Mouse (Mus musculus): ENCODE results near the gene Ten1. TPM values are rescaled to one million over a fixed set of nuclear protein-coding genes. Genes with fewer than 3 reads are reported as not detected.

Gene Ten1
- polyA plus RNA-seq, 1 experiment from 2014 or later = 88.8 TPM

- Histone ChIP-seq H3K9ac (ENCODE audit: low read length) (no peak overlapping the region), H3K4me2 (ENCODE audit: low read length) (no peak overlapping the region), H3K27me3 (replicated peaks; ENCODE audit: control insufficient read depth, insufficient read depth, low read length) (no peaks in the 10 kb centered on the region), H3K4me1 (replicated peaks; ENCODE audit: control insufficient read depth, insufficient read depth, low read length) (no peaks in the 10 kb centered on the region), H3K4me3 (ENCODE audit: low read depth, low read length) (no peak overlapping the region), H3K9me3 (ENCODE audit: control insufficient read depth, low read length) (no peaks in the 10 kb centered on the region), H3K27ac (ENCODE audit: low read depth) (no peak overlapping the region), H3K36me3 (ENCODE audit: control insufficient read depth, insufficient read depth, low read length) (peaks cover 61% of the 10 kb centered on the region)
- DNase-seq (ENCODE audit: low spot score) = no peak
- WGBS = 60% methylated on average over 11 of the region's 11 CpGs
- no peak for ATAC-seq (replicated peaks; ENCODE audit: low FRiP score, low TSS enrichment, low read depth)
Measured at GRCm38 (mm10) chr11:116187226-116187930, 11.3 kb upstream of the Ten1 start.

GRCm38 (mm10) chr11:116194619-116195018 is 4.0 kb upstream of the Ten1 start:
- no peaks in the 10 kb centered on the region for H3K9me3 ChIP-seq (ENCODE audit: control insufficient read depth, low read length)
- H3K4me2 ChIP-seq (ENCODE audit: low read length) = no peak overlapping the region
- no peak overlapping the region for H3K9ac ChIP-seq (ENCODE audit: low read length)
- peaks cover 17% of the 10 kb centered on the region for H3K36me3 ChIP-seq (ENCODE audit: control insufficient read depth, insufficient read depth, low read length)
- H3K27me3 ChIP-seq (replicated peaks; ENCODE audit: control insufficient read depth, insufficient read depth, low read length) = no peaks in the 10 kb centered on the region
- DNase-seq (ENCODE audit: low spot score) (no peak), ATAC-seq (replicated peaks; ENCODE audit: low FRiP score, low TSS enrichment, low read depth) (no peak)
- H3K4me1 ChIP-seq (replicated peaks; ENCODE audit: control insufficient read depth, insufficient read depth, low read length) = 0 out of 2 replicates have a peak, but pooled peaks cover 10% of the 10 kb centered on the region
- no peak overlapping the region for H3K27ac ChIP-seq (ENCODE audit: low read depth)
- no peak overlapping the region for H3K4me3 ChIP-seq (ENCODE audit: low read depth, low read length)
- WGBS = 91% methylated on average over 8 of the region's 8 CpGs

- 64% methylated on average over 5 of the region's 5 CpGs for WGBS
- H3K27ac ChIP-seq (ENCODE audit: low read depth) = no peak overlapping the region; the same call in 1 of the 2 replicates
- 0 out of 2 replicates have a peak, but pooled peaks cover 12% of the 10 kb centered on the region for H3K4me1 ChIP-seq (replicated peaks; ENCODE audit: control insufficient read depth, insufficient read depth, low read length)
- no peak for ATAC-seq (replicated peaks; ENCODE audit: low FRiP score, low TSS enrichment, low read depth)
- H3K4me3 ChIP-seq (ENCODE audit: low read depth, low read length) = no peak overlapping the region
- no peak for DNase-seq (ENCODE audit: low spot score)
- peaks cover 11% of the 10 kb centered on the region; the same call in 1 of the 2 replicates for H3K36me3 ChIP-seq (ENCODE audit: control insufficient read depth, insufficient read depth, low read length)
- no peaks in the 10 kb centered on the region for H3K27me3 ChIP-seq (replicated peaks; ENCODE audit: control insufficient read depth, insufficient read depth, low read length)
- H3K9ac ChIP-seq (ENCODE audit: low read length) = no peak overlapping the region
- no peaks in the 10 kb centered on the region for H3K9me3 ChIP-seq (ENCODE audit: control insufficient read depth, low read length)
- no peak overlapping the region for H3K4me2 ChIP-seq (ENCODE audit: low read length)
Measured at GRCm38 (mm10) chr11:116195252-116195651, 3.4 kb upstream of the Ten1 start.

GRCm38 (mm10) chr11:116196336-116196735 is 2.3 kb upstream of the Ten1 start:
- no peak overlapping the region for H3K4me2 ChIP-seq (ENCODE audit: low read length)
- 84% methylated on average over 3 of the region's 3 CpGs for WGBS
- no peak overlapping the region for H3K4me3 ChIP-seq (ENCODE audit: low read depth, low read length)

GRCm38 (mm10) chr11:116196866-116197583 is 1.6 kb upstream of the Ten1 start:
- DNase-seq (ENCODE audit: low spot score) = no peak
- Histone ChIP-seq H3K36me3 (ENCODE audit: control insufficient read depth, insufficient read depth, low read length) (peaks cover 9% of the 10 kb centered on the region; the same call in 1 of the 2 replicates), H3K4me3 (ENCODE audit: low read depth, low read length) (no peak overlapping the region), H3K9me3 (ENCODE audit: control insufficient read depth, low read length) (no peaks in the 10 kb centered on the region), H3K27me3 (replicated peaks; ENCODE audit: control insufficient read depth, insufficient read depth, low read length) (no peaks in the 10 kb centered on the region), H3K4me2 (ENCODE audit: low read length) (peak overlapping the region; percentile 57), H3K9ac (ENCODE audit: low read length) (no peak overlapping the region), H3K4me1 (replicated peaks; ENCODE audit: control insufficient read depth, insufficient read depth, low read length) (0 out of 2 replicates have a peak, but pooled peaks cover 12% of the 10 kb centered on the region), H3K27ac (ENCODE audit: low read depth) (no peak overlapping the region)
- no peak for ATAC-seq (replicated peaks; ENCODE audit: low FRiP score, low TSS enrichment, low read depth)
- 93% methylated on average over 18 of the region's 18 CpGs for WGBS

More at GRCm38 (mm10) chr11:116196336-116196735, 2.3 kb upstream of the Ten1 start:
- DNase-seq (ENCODE audit: low spot score) = no peak
- Histone ChIP-seq H3K9ac (ENCODE audit: low read length) (no peak overlapping the region), H3K36me3 (ENCODE audit: control insufficient read depth, insufficient read depth, low read length) (peaks cover 9% of the 10 kb centered on the region; the same call in 1 of the 2 replicates), H3K27ac (ENCODE audit: low read depth) (no peak overlapping the region), H3K9me3 (ENCODE audit: control insufficient read depth, low read length) (no peaks in the 10 kb centered on the region), H3K27me3 (replicated peaks; ENCODE audit: control insufficient read depth, insufficient read depth, low read length) (no peaks in the 10 kb centered on the region), H3K4me1 (replicated peaks; ENCODE audit: control insufficient read depth, insufficient read depth, low read length) (0 out of 2 replicates have a peak, but pooled peaks cover 12% of the 10 kb centered on the region)
- ATAC-seq (replicated peaks; ENCODE audit: low FRiP score, low TSS enrichment, low read depth) = no peak

GRCm38 (mm10) chr11:116197584-116197906 is 1.1 kb upstream of the Ten1 start:
- Histone ChIP-seq H3K36me3 (ENCODE audit: control insufficient read depth, insufficient read depth, low read length) (peaks cover 9% of the 10 kb centered on the region; the same call in 1 of the 2 replicates), H3K4me2 (ENCODE audit: low read length) (peak overlapping the region; percentile 57), H3K27me3 (replicated peaks; ENCODE audit: control insufficient read depth, insufficient read depth, low read length) (no peaks in the 10 kb centered on the region), H3K27ac (ENCODE audit: low read depth) (no peak overlapping the region), H3K9ac (ENCODE audit: low read length) (no peak overlapping the region), H3K4me3 (ENCODE audit: low read depth, low read length) (peak overlapping the region; percentile 90), H3K9me3 (ENCODE audit: control insufficient read depth, low read length) (no peaks in the 10 kb centered on the region), H3K4me1 (replicated peaks; ENCODE audit: control insufficient read depth, insufficient read depth, low read length) (0 out of 2 replicates have a peak, but pooled peaks cover 12% of the 10 kb centered on the region)
- WGBS = 86% methylated on average over 6 of the region's 6 CpGs
- ATAC-seq (replicated peaks; ENCODE audit: low FRiP score, low TSS enrichment, low read depth) (no peak), DNase-seq (ENCODE audit: low spot score) (no peak)

GRCm38 (mm10) chr11:116198132-116198531 is 523 bp upstream of the Ten1 start:
- WGBS = 26% methylated on average over 13 of the region's 13 CpGs
- DNase-seq (ENCODE audit: low spot score) (no peak), ATAC-seq (replicated peaks; ENCODE audit: low FRiP score, low TSS enrichment, low read depth) (no peak)
- Histone ChIP-seq H3K4me2 (ENCODE audit: low read length) (peak overlapping the region; percentile 57), H3K36me3 (ENCODE audit: control insufficient read depth, insufficient read depth, low read length) (peaks cover 9% of the 10 kb centered on the region; the same call in 1 of the 2 replicates), H3K9ac (ENCODE audit: low read length) (peak overlapping the region; percentile 85), H3K4me1 (replicated peaks; ENCODE audit: control insufficient read depth, insufficient read depth, low read length) (0 out of 2 replicates have a peak, but pooled peaks cover 12% of the 10 kb centered on the region), H3K27ac (ENCODE audit: low read depth) (peak overlapping the region; percentile 95), H3K4me3 (ENCODE audit: low read depth, low read length) (peak overlapping the region; percentile 90), H3K27me3 (replicated peaks; ENCODE audit: control insufficient read depth, insufficient read depth, low read length) (no peaks in the 10 kb centered on the region), H3K9me3 (ENCODE audit: control insufficient read depth, low read length) (no peaks in the 10 kb centered on the region)

- Histone ChIP-seq H3K9me3 (ENCODE audit: control insufficient read depth, low read length) (no peaks in the 10 kb centered on the region), H3K36me3 (ENCODE audit: control insufficient read depth, insufficient read depth, low read length) (peaks cover 15% of the 10 kb centered on the region), H3K4me1 (replicated peaks; ENCODE audit: control insufficient read depth, insufficient read depth, low read length) (0 out of 2 replicates have a peak, but pooled peaks cover 12% of the 10 kb centered on the region), H3K27me3 (replicated peaks; ENCODE audit: control insufficient read depth, insufficient read depth, low read length) (no peaks in the 10 kb centered on the region), H3K9ac (ENCODE audit: low read length) (no peak overlapping the region), H3K4me3 (ENCODE audit: low read depth, low read length) (no peak overlapping the region), H3K4me2 (ENCODE audit: low read length) (no peak overlapping the region), H3K27ac (ENCODE audit: low read depth) (no peak overlapping the region)
- 93% methylated on average over 2 of the region's 2 CpGs for WGBS
- DNase-seq (ENCODE audit: low spot score) (no peak), ATAC-seq (replicated peaks; ENCODE audit: low FRiP score, low TSS enrichment, low read depth) (no peak)
Measured at GRCm38 (mm10) chr11:116201151-116201550, 2.5 kb downstream of the Ten1 start.
